23 mouse cellular contexts compared by ENCODE assay signal in the genomic region with DNA sequence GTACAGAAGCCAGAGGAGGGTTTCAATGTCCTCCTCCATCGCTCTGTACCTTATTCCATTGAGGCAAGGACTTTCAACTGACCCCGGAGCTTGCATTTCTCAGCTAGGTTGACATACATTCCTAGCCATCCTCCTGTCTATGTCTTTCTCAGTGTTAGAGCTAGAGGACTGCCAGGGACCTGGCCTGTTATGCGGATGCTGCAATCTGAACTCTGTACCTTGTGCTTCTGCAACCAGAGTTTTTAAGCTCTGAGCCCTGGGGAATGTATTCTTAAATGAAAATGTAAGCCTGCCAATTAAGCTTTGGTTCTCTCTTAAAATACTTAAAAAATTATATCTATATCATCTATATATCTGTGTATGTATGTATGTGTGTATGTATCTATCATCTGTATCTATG.
"Had no signal": no experiment of that assay in that cellular context is flagged by ENCODE, and none has a peak within 500 bp of the region (broad histone marks: within the 10 kb centered on the region; RNA-seq: fewer than 3 reads in every experiment).

No protein-coding gene starts in this region.

- H3K4me2 ChIP-seq: heart, embryonic 13.5 days; heart, embryonic 15.5 days; hindbrain, embryonic 13.5 days; hindbrain, embryonic 15.5 days; kidney, embryonic 15.5 days; limb, embryonic 13.5 days; limb, embryonic 15.5 days had no signal

- H3K4me3 ChIP-seq: heart, adult 2 months; heart, embryonic 13.5 days; heart, embryonic 15.5 days; hindbrain, embryonic 13.5 days; hindbrain, embryonic 15.5 days; kidney, embryonic 15.5 days; limb, embryonic 13.5 days; limb, embryonic 15.5 days had no signal

- H3K9me3 ChIP-seq: heart, embryonic 13.5 days; heart, embryonic 15.5 days; hindbrain, embryonic 13.5 days; hindbrain, embryonic 15.5 days; kidney, embryonic 15.5 days; limb, embryonic 13.5 days; limb, embryonic 15.5 days had no signal

- H3K4me1 ChIP-seq: heart, embryonic 15.5 days; limb, embryonic 13.5 days; limb, embryonic 15.5 days had no signal

- ATAC-seq: forebrain, postnatal 0 days; hindbrain, postnatal 0 days; intestine, embryonic 16.5 days had no signal

- DNase-seq: forebrain, postnatal 0 days; gastrocnemius, postnatal 14 days; gastrocnemius, postnatal 36 days; heart, adult 2 months; heart, postnatal 14 days; heart, postnatal 36 days; kidney, adult 11 months; kidney, adult 2 months; kidney, adult 9 months; layer of hippocampus, adult 9-11 months; layer of hippocampus, postnatal 36 days; left cerebral cortex, postnatal 4 days had no signal

- H3K27me3 ChIP-seq: heart, embryonic 13.5 days; heart, embryonic 15.5 days; hindbrain, embryonic 13.5 days; hindbrain, embryonic 15.5 days; kidney, embryonic 15.5 days; limb, embryonic 15.5 days had no signal

- H3K27ac ChIP-seq: heart, adult 2 months; heart, embryonic 13.5 days; heart, embryonic 15.5 days; hindbrain, embryonic 13.5 days; hindbrain, embryonic 15.5 days; hindbrain, postnatal 0 days; kidney, embryonic 15.5 days; kidney, postnatal 0 days; limb, embryonic 13.5 days; limb, embryonic 15.5 days; liver, embryonic 14.5 days had no signal

- H3K9ac ChIP-seq: forebrain, postnatal 0 days; heart, embryonic 13.5 days; heart, embryonic 15.5 days; hindbrain, embryonic 13.5 days; hindbrain, embryonic 15.5 days; kidney, embryonic 15.5 days; limb, embryonic 13.5 days; limb, embryonic 15.5 days; liver, embryonic 14.5 days had no signal

- H3K36me3 ChIP-seq: heart, embryonic 13.5 days; heart, embryonic 15.5 days; hindbrain, embryonic 13.5 days; hindbrain, embryonic 15.5 days; kidney, embryonic 15.5 days; limb, embryonic 13.5 days; limb, embryonic 15.5 days had no signal
